ENCODE assay signal across 1 mouse cellular context in genomic region chr9:107288105-107288650, GRCm38 (mm10).
A peak's percentile ranks its signal among the peaks of the same experiment; 100 is the strongest.
TF ChIP-seq lines count a peak whose summit lies in the region.

No protein-coding gene starts in this region.

TF ChIP-seq in MEL, 35 proteins besides CTCF, POLR2A, EP300 and RAD21 (continued from another document):
- TF ChIP-seq USF1 (IDR thresholded peaks at IDR 0.05; ENCODE audit: low read depth, low read length) (peak; percentile 48), TCF12 (IDR thresholded peaks at IDR 0.05; ENCODE audit: low read depth, low read length) (peak; percentile 1; the same call in 1 of the 2 replicates), TBP (IDR thresholded peaks at IDR 0.05; ENCODE audit: low read depth, low read length) (no peak), SIN3A (IDR thresholded peaks at IDR 0.05; ENCODE audit: low read length) (peak; percentile 20; the same call in 1 of the 2 replicates), POLR2AphosphoS2 (IDR thresholded peaks at IDR 0.05; ENCODE audit: low read length) (no peak), BHLHE40 (IDR thresholded peaks at IDR 0.05; ENCODE audit: borderline replicate concordance, low read depth, low read length) (0 out of 2 replicates have a peak, but pooled peaks have one; percentile 35), KAT2A (conservative IDR thresholded peaks at IDR 0.05; ENCODE audit: low read depth, low read length) (no peak), MEF2A (IDR thresholded peaks at IDR 0.05; ENCODE audit: extremely low read depth, insufficient replicate concordance, low read depth, low read length, poor library complexity, severe bottlenecking) (no peak), MYC (IDR thresholded peaks at IDR 0.05; ENCODE audit: low read depth, low read length) (peak; percentile 17; the same call in 1 of the 2 replicates), ETS1 (IDR thresholded peaks at IDR 0.05; ENCODE audit: low read depth, low read length) (peak; percentile 34; the same call in 1 of the 2 replicates), GATA1 (IDR thresholded peaks at IDR 0.05; ENCODE audit: low read depth, low read length) (no peak), NRF1 (IDR thresholded peaks at IDR 0.05; ENCODE audit: insufficient read depth, low read depth, low read length, poor library complexity, severe bottlenecking) (peak; percentile 52; the same call in 1 of the 2 replicates), MAX (IDR thresholded peaks at IDR 0.05; ENCODE audit: low read length) (peak; percentile 63), MXI1 (IDR thresholded peaks at IDR 0.05; ENCODE audit: low read depth, low read length) (peak; percentile 30; the same call in 1 of the 2 replicates), ZMIZ1 (IDR thresholded peaks at IDR 0.05; ENCODE audit: low read depth, low read length) (no peak)
